Mouse (Mus musculus) layer of hippocampus, adult 11-12 months (tissue): ENCODE results near the gene Galnt10.

Experiments
- DNase-seq: peaks from one replicate; pipeline ENCODE4 v3.0.0; 2022; ENCODE audit warnings: low spot score

Gene Galnt10

GRCm38 (mm10) chr11:57725926-57726325, 80.7 kb downstream of the Galnt10 start:
- DNase-seq, result no peak

- DNase-seq, result peak; percentile 63
These were observed 82.2 kb downstream of the Galnt10 start for GRCm38 (mm10) chr11:57727303-57727969.

- DNase-seq, result no peak
These were observed 87.4 kb downstream of the Galnt10 start for GRCm38 (mm10) chr11:57732410-57733281.

GRCm38 (mm10) chr11:57747294-57748080, 102.2 kb downstream of the Galnt10 start:
- DNase-seq, result peak; percentile 13

- no peak for DNase-seq
These were observed 108.4 kb downstream of the Galnt10 start for GRCm38 (mm10) chr11:57753538-57754203.

GRCm38 (mm10) chr11:57758621-57759020, 113.4 kb downstream of the Galnt10 start:
- no peak for DNase-seq

GRCm38 (mm10) chr11:57760509-57761058, 115.3 kb downstream of the Galnt10 start:
- DNase-seq, result no peak

- DNase-seq, result no peak
These were observed 116.1 kb downstream of the Galnt10 start for GRCm38 (mm10) chr11:57761347-57761746.

GRCm38 (mm10) chr11:57764124-57764523, 118.9 kb downstream of the Galnt10 start:
- DNase-seq, result no peak

- no peak for DNase-seq
These were observed 121.4 kb downstream of the Galnt10 start for GRCm38 (mm10) chr11:57766617-57767016.

- no peak for DNase-seq
These were observed 121.9 kb downstream of the Galnt10 start for GRCm38 (mm10) chr11:57767171-57767570.

- no peak for DNase-seq
These were observed 125.5 kb downstream of the Galnt10 start for GRCm38 (mm10) chr11:57770776-57771175.

- no peak for DNase-seq
These were observed 126.4 kb downstream of the Galnt10 start for GRCm38 (mm10) chr11:57771676-57772075.

- no peak for DNase-seq
These were observed 128.2 kb downstream of the Galnt10 start for GRCm38 (mm10) chr11:57773479-57773878.

GRCm38 (mm10) chr11:57773936-57774335, 128.7 kb downstream of the Galnt10 start:
- DNase-seq, result no peak

- DNase-seq, result no peak
These were observed 130.6 kb downstream of the Galnt10 start for GRCm38 (mm10) chr11:57775868-57776267.

- DNase-seq, result no peak
These were observed 131.3 kb downstream of the Galnt10 start for GRCm38 (mm10) chr11:57776546-57776945.

- DNase-seq, result peak; percentile 50
These were observed 133.1 kb downstream of the Galnt10 start for GRCm38 (mm10) chr11:57778349-57778748.

GRCm38 (mm10) chr11:57779824-57780223, 134.6 kb downstream of the Galnt10 start:
- DNase-seq, result no peak

GRCm38 (mm10) chr11:57786616-57787418, 141.6 kb downstream of the Galnt10 start:
- DNase-seq, result peak; percentile 68

GRCm38 (mm10) chr11:57787913-57788312, 142.7 kb downstream of the Galnt10 start:
- no peak for DNase-seq
